In the genomic region with DNA sequence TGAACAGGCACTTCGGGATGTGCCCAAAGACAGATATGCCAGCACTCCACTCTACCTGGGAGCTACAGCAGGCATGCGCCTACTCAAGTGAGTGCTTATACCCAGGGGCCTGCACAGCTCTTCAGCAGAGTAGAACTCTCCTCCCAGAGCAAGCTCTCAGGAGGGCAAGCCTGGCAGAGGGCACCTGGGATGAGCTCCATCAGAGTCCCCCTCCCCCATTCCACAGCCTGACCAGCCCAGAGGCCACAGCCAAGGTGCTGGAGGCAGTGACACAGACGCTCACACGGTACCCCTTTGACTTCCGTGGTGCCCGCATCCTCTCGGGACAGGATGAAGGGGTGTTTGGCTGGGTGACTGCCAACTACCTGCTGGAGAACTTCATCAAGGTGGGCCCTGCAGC, we compare ENCODE assay signal across 37 mouse cellular contexts. TPM values are rescaled to one million over a fixed set of nuclear protein-coding genes. Genes with fewer than 3 reads are reported as not detected.
"Had no signal": no experiment of that assay in that cellular context is flagged by ENCODE, and none has a peak within 500 bp of the region (broad histone marks: within the 10 kb centered on the region; RNA-seq: fewer than 3 reads in every experiment).

No protein-coding gene starts in this region.

- DNase-seq: left cerebral cortex, postnatal 4 days; liver; liver, embryonic 13.5 days; liver, postnatal 0 days; lung, adult 18-20 months; lung, adult 2 months; lung, embryonic 14.5 days; lung, postnatal 10 days; lung, postnatal 14 days; lung, postnatal 36 days; midbrain, embryonic 14.5 days had no signal

- H3K4me3 ChIP-seq: limb, embryonic 10.5 days; limb, embryonic 12.5 days; limb, embryonic 13.5 days; limb, embryonic 15.5 days; liver, embryonic 12.5 days; liver, embryonic 13.5 days; liver, embryonic 15.5 days; lung, embryonic 15.5 days; megakaryocyte, embryonic 14.5 days; midbrain, embryonic 10.5 days; midbrain, embryonic 12.5 days; midbrain, embryonic 13.5 days; midbrain, embryonic 15.5 days; myocyte; neural tube, embryonic 12.5 days; neural tube, embryonic 13.5 days had no signal

- H3K27ac ChIP-seq: limb, embryonic 10.5 days; limb, embryonic 12.5 days; limb, embryonic 13.5 days; limb, embryonic 15.5 days; liver, embryonic 12.5 days; liver, embryonic 13.5 days; liver, embryonic 14.5 days; liver, embryonic 15.5 days; lung, embryonic 15.5 days; macrophage; midbrain, embryonic 10.5 days; midbrain, embryonic 12.5 days; midbrain, embryonic 13.5 days; midbrain, embryonic 15.5 days; neural tube, embryonic 12.5 days; neural tube, embryonic 13.5 days had no signal

RNA-seq across cellular contexts. Expression of gene Npdc1, which starts 1.1 kb away (rescaled TPM):
- total RNA-seq: megakaryocyte, adult 5-6 weeks; megakaryocyte-erythroid progenitor cell, adult 5-6 weeks; monocyte, adult 5-6 weeks had no signal

RNA-seq across cellular contexts. Expression of gene Entpd2, which starts 2.4 kb away (rescaled TPM):
- total RNA-seq: megakaryocyte progenitor cell, adult 5-6 weeks; megakaryocyte, adult 5-6 weeks; megakaryocyte-erythroid progenitor cell, adult 5-6 weeks; monocyte, adult 5-6 weeks had no signal
- polyA plus RNA-seq: limb, embryonic 10.5 days; limb, embryonic 11.5 days; midbrain, embryonic 10.5 days; neural tube, embryonic 11.5 days had no signal

RNA-seq across cellular contexts. Expression of gene Fut7, which starts 25.0 kb away (rescaled TPM):
- total RNA-seq: liver, adult 2 months had no signal
- polyA plus RNA-seq: limb, embryonic 10.5 days; limb, embryonic 11.5 days; limb, embryonic 12.5 days; liver, embryonic 11.5 days; lung, embryonic 14.5 days; midbrain, embryonic 10.5 days; midbrain, embryonic 11.5 days; midbrain, embryonic 13.5 days had no signal

RNA-seq across cellular contexts. Expression of gene Sapcd2, which starts 25.9 kb away (rescaled TPM):
- total RNA-seq: liver, adult 2 months had no signal
- polyA plus RNA-seq: liver, adult 2 months had no signal
